Mouse (Mus musculus): ENCODE measurements around the gene Dstyk.

Gene Dstyk

DNA sequence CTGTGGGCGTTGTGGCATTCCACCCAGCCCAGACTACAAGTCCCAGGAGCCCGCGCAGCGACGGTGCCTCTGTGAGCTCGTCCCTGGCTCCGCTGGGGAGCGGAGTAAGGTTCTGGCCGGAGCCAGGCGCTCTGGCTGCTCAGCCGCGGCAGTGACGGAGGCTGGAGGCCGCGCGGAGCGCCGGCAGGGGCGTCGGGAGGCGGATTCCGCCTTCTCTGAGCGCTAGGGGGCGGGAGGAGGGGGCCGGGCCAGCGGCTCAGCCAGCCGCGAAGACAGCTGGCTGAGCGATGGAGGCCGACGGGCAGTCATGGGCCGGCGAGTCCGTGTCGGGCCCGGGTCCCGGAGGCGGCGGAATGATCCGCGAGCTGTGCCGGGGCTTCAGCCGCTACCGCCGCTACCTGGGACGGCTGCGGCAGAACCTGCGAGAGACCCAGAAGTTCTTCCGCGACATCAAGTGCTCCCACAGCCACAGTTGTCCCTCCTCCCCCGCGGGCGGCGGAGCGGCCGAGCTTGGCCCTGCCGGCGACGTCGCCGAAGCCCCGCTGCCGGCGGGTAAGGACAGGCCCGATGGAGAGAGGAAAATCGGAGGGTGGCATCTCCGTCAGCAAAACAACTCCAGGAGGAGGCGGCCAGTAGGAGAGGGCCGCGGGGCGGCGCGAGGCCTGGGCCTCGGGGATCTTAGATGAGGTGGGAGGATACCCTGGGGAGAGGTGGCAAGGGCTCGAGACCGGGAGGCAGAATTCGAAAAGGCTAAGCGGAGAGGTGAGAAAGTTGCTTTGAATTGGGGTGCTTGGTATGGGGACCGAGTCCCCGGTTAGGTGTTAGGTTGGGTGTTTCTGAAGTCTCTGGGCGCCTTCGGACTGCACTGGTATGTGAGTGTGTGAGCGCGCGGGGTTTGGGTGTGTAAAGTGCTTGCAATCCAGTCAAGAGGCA is at the start of gene Dstyk:
TSS of gene Dstyk (plus strand) at position 237 of the 933 bp plus-strand sequence.
- peak; percentile 100 for DNase-seq

DNA sequence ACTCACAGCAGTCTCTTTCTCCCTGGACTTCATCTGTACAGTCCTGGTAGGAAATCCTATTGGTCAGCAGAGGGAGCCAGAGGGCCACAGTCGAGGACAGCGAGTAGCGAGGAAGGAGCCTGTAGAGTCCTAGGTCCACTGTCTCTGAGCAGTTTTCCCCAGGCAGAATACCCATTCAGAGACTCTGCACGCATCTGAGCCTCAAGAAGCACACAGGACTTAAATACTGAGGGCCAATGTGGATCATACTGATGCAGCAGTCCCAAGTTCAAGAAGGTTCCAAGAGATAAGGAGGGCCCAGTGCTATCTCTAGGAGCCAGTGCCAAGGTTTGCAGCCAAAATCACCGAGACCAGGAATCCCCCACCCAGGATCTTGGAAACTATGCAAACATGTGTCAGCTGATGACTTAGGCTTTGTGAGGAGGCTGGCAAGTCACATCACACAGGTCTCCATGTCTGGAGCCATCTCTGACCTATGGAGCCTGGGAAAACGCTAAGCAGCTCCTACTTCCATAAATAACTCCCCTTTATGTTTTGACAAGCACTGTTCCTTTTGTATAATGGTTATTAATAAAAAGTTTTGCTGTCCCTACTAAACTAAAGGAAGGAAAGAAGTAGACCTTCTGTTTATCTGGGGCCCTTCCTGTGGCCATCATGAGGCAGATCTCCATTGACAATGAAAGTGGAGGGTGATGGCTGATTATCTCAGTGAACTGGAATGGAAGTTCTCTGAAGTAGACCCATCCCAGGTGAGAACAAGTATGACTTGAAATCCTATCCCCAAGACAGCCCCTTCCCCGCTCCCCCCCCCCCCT is 49.5 kb upstream of the Dstyk start:
- DNase-seq: peak; percentile 98

DNA sequence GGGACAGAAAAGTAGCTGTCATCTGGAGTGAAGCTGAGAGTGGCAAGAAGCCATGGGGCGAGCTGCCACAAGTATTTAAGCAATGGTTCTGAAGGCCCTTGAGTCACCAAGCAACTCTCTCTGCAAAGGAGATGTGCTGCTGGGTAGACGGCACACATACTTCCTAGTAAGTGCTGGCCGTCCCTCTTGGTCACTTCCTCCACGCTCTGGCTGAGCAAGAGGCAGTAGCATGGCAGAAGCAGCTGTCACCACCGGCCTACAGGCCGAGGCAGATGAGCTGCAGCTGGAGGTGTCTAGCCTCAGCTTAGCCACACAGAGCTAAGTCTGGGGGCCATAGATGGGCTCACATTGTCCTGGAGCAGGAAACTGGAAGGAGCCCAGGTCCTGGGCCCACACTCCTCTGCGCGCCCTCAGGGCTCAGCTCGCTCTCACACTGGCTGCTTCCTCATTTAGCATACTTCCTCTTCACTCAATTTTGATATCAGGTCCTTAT is 46.6 kb upstream of the Dstyk start:
- DNase-seq: peak; percentile 97

DNA sequence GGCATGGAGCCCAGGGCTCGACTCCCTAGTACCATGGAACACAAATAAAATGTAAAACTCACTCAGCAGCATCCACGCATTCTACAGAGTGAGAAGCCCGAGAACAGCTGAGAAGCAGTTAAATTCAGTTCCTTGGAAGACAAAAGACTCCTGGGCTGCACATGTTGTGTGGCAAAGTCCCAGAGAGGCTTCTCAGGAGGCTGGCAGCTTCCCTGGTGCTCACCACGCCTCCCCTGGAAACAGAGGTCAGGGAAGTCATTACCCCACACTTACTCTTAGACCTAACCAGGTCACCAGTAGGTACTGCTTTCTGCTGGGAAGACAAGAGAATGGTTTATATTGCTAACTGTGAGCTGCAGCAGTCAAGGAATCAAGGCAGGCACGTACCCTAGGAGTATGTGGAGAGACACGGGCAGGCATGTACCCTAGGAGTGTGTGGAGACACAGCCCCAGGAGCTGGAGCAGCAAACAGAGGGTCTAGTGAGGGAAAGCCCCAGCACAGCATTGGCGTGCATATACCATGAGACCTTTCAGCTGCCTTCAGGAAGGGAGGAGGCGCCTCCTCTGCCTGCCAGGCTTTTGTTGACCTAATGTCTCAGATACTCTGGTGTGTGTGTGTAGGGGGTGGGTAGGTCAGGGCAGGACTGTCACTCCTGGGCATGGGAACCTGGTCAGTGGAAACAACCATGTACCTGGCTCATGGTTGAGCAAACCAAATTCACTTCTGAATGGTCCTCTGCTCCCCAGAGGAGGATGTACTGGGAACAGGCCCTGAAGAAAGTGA is 45.9 kb upstream of the Dstyk start:
- DNase-seq: no peak

DNA sequence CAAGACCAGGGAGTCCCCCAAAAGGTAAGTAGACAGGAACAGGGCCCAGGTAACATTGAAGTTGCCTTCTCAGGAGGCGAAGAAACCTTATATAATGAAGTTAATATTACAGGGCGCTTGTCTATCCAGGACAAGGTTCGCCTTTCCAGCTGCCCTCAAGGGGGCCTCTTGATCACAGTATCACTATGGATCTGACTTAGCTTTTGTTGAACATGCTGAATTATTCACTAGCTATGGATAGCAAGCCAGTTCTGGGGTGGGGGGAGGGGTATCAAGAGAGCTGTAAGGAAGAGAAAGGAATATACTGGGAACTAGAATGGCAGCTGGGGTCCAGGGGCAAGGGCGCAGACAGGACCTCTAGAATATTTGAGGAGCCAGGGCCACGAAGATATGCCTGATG is 45.0 kb upstream of the Dstyk start:
- DNase-seq: no peak

DNA sequence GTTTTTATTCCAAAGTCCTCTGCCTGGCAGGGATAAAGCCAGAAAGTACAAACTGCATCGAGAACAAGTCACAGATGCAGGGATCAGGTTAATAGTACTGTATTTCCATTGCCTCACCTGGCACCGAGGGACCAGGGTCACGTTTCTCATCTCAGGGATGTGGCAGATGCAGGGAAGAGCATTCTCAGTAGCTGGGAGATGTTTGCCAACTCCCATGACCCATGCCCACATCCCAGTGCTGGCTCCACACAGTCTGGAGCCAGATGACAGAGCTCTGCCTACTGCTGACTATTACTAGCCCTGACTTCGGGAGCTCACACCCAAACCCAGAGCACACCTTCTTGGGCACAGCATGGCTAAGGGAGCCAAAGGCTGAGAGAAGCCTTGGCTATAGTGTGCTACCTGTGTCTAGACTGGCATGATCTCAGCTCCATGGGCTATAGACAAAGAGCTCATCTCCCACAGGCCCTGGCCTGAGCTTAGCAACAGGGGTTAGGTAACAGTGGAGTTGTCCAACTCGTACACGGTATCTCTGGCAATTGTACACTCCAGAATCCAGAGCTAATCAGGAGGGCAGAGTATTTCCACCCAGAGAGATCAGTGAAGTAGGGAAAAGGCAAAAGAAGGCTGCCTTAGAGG is 44.3 kb upstream of the Dstyk start:
- peak; percentile 91 for DNase-seq

DNA sequence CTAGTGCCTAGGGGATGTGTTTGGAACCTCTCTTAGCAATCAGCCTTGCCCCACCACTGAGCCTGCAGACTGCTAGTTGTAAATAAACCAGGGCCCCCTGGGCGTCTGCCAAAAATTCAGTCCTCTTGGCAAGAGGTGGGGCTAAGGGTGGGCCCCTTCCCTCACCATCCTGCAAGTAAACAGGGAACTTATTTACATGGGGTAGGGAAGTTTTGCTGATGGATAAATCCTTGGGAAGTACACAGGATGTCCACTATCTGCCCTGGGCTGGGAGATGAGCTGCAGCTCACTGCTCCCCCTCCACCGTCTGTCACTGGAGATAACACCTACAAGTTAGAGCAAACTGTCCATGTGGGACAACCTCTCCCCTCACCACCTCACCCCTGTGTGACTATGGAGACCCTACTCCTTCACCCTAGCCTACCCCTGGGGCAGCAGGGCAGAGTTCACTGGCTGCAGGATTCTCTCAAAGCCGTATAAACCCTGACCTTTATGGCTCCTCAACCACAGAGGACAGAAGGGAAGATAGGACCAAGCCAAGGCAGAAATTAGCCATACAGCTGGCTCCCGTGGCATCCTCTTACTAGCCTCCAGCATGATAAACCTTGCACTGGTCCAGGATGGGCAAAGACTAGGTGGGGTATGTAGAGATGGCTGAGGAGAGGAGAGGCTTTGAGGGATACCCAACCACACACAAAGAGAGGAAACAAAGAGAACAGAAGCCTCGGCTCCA is 43.0 kb upstream of the Dstyk start:
- DNase-seq: peak; percentile 95

DNA sequence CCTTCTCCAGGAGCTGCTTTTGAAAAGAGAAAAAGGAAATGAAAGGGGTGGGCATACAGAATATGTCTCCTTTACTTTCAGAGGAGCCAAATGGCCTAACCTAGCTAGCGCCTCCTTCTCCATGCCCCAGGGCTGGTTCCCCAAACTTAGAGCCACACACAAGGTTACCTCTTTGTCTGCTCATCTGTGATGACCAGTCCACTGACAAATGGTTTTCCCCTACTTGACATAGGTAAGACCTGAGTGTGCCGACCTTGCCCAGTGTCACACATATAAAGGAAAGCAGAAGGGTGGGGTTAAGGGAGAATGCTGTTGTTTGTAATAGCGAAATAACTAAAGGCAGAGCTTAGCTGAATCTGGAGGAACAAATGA is 42.5 kb upstream of the Dstyk start:
- DNase-seq: peak; percentile 88

DNA sequence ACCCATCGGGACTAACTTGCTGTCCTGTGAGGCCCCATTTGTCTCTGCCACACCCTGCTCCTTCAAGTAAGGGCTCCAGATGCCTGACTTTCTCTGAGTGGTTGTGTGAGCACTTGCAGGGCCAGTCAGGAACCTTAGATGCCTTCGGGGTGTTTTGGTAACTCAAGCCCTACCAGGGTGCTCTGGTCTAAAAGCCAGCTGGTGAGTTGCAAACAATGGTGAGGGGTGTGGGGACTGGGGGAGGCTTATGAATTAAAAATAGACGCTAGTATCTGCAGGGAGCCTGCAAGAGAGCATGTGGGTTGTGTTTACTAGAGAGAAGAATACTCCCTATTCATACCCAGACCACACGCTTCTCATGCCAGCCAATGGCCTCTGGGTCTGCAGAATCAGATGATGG is 42.1 kb upstream of the Dstyk start:
- peak; percentile 92 for DNase-seq

DNA sequence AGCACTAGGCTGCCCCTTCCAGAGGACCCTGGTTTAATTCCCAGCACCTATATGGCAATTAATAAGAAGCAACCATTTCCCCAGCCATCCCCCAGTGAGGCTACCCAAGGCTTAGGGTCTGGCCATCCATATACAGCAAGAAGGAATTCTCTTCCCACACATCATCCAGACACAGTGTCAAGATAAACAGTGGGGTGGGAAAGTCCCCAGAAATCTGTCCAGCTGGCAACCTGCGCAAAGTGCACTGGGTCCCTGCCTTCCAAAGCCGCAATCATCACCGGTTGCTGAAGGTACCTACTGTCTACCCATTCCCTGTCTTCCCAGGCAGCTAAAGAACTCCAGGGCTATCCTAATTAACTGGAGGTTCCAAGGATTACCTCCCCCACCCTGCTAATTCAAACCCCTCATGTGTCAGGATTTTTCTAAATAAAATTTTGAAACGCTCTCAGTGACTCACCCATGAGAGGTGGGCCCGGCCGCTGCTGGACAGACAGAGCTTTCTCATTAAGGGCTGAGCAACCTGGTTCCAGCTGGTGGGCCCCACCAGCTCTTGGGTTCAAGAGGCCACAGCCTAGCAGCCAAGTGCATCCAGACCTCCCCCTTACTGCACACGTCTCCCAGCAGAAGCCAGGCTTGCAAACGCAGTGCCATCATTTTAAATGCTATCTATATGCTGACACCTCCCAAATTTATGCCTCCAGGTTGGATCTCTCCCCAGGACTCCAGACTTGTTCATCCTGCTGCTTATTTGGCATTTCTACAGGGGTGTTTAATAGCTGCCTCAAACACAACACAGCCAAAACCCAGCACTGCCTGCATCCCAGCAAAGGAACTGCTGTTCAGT is 40.9 kb upstream of the Dstyk start:
- peak; percentile 96 for DNase-seq

DNA sequence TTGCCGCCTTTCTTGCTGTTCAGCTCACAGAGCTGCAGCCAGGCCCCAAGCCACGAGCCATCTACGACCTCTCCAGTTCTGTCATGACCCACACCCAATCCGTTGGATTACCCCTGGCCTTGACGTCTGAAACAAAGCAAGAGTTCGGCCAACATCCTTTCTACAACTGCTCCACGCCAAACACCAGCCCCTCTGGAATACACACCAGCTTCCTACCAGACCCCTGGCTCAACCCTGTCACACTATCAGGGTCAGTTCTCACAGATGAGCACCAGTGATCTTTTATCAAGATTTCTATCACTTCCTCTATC is 40.3 kb upstream of the Dstyk start:
- peak; percentile 97 for DNase-seq

DNA sequence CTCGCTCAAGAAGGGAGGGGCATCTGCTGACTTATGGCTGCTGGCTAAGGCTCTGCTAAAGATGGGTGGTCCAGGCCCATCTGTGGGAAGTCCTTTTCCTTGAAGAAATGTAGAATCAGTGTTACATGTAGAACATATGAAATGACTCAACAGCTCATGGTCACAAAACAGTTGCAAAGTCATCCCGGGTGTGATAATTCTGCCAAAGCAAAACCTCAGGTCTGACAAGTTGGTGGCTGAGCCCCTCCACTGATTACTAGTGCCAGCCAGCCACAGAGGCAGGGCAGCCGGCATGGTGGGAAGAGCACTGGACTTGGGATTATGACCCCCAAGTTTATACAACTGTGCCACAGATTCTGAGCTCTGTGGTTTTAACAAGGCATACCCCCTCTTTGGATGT is 39.5 kb upstream of the Dstyk start:
- DNase-seq: peak; percentile 85

DNA sequence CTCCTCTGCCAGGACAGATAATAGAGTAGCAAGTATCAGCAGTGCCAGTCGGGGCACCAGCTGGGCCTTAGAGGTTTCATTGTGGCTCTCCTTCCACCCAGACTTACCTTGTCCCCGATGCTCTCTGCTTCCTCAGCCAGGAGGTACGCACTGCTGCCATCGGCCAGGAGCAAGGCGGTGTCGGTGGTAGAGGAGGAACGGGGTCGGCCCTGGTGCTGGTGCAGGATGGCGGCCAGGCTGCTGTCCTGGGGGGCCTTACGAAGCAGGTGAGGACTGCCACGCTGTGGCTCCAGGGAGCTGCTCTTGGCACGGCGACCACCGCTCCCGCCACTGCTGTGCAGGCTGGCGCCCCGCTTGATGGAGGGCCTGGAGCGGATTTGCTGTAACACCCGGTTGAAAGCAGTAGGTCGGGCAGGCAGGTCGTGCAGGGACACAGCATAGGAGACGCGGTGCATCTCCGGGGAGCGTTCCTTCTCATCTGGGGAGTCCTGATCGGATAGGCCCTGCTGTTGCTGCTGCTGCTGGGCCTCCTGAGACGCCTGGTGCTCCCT is 36.7 kb upstream of the Dstyk start:
- DNase-seq: peak; percentile 91

DNA sequence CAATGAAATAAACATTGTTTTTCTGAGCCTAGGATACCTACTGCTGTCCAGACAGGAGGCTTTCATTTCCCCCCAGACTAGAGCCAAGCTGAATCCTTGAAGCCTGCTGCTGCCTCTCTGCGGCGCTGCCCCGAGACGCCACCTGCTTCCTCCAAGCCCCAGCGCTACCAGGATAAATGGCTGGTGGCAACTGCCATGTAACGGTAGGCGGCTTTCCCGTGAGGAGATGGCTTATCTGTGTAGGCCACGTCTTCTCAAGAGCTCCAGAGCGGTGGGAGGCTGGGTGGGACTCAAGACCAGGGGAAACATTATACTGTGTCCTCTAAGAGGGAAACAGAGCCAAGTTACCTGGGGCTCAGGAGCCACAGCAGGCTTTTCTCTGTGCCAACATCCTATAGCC is 35.4 kb upstream of the Dstyk start:
- DNase-seq: no peak

DNA sequence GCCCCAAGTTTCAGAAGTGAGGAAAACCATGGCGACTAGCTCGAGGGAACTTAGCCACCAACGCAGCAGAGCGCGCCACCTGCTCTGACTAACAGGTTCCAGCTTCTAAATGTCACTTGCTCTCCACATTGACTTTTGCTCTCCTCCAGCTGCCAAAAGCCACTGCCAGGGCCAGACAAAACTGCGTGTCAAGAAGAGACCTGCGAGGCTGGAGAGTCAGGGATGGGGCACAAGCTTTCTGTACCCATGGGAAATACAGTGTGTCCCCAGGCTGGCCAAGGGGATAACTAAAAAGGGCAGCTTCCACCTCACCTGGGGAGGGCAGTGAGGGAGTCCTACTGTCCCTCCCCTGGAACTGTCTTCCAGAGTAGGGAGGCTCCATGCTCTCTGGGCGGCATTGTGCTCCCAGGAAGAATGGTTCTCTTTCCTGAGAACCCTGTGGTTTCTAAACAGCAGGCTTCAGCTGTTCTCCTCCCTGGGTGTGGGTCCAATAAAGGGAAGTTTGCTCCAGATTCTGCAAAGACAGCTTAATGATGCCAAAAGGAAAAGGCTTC is 33.3 kb upstream of the Dstyk start:
- peak; percentile 98 for DNase-seq

DNA sequence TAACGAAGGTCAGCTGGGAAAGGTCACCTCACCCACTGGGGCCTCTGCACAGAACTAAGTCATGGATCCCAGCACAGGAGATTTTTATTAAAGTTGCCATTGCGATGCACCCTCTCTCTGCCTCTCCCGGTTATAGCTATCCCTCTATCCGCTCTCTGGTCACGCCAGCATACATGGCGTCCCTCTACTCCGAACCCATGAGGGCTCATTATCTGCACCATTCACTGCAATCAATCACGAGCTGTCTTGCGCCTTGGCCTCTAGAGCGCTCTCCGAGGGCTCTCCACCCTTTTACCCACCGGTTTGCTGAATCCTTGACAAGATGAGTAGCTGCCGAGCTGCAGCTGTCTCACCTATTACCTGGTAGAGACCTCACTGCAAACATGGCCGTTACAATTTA is 32.1 kb upstream of the Dstyk start:
- no peak for DNase-seq

DNA sequence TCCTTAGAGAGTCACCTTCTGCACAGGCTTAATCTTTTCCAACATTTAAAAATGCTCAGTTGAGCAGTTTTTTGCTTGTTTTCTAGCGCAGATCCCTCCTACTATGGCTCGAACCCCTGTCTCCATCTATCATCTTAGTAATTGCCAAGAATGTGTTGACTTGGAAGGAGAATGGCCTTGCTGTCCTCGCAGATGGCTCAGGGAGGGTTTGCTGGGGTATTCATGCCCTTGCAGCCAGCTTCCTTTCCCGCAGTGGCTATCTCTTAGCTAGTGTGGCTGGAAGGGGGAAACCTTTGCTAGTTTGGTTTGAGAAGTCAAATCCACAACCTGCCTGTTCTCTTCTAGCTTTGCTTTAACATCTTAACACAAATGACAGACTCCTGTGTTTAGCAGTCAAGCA is 31.6 kb upstream of the Dstyk start:
- DNase-seq: no peak

DNA sequence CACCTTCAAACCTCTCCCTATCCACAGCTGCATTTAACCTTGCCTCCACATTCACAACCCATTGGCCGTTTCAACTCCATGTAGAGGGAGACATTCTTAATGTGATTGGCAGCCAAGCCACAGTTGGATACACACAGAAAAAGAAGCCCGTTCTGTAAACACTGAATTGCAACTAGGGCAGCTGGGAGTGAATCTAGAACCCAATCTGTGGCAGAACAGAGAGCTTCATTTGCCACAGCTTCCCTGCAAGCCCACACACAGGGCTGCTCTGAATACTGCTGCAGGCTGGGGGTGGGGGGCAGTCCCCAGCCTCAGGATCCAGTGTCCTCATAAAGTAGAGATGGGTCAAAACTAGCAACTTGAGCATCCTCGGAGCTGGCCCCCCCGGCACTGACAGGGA is 31.1 kb upstream of the Dstyk start:
- DNase-seq: no peak

DNA sequence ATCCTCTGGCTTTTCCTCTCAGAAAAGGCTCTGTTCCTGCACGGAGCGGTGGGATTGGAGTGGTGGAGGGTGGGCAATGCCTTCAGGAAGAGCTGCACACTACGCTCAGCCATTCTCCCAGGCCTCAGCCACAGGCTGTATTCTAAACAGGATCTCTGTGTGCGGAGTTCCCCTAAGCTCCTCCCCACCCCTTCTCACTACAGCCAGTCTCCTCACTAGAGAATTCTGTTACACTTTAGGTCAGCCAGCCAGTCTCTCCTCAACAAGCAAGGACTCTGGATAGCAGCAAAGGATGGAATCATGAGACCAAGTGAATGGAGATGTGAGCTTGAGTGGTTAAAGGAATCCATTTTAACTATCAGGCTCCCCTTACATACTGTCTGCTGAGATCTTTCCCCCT is 29.4 kb upstream of the Dstyk start:
- peak; percentile 96 for DNase-seq
